Mouse (Mus musculus): ENCODE data around the gene Tyw1.

Tyw1 gene

DNA sequence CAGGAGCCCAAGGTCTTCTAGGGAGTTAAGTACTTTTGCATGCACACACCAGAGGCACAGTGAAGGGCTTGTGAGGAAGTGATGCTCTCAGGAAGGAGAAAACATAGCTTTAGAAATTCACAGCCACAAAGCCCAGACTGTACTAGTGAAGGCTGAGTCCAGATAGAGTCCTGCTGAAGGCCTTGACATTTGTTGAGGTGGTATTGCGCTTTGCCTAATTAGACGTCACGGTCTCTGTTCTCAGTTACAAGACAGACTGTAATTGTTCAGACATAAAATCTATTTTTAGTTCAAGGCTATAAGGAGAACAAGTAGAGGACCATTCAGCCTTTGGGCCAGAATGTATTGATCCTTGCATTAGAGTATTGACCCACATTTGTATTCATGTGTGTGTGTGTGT lies 58.1 kb downstream of the Tyw1 start:
- no peak for DNase-seq (ENCODE audit: extremely low read depth, low read depth, low spot score)

- DNase-seq (ENCODE audit: extremely low read depth, low read depth, low spot score) = no peak
Measured at GRCm38 (mm10) chr5:130314926-130315325, 59.5 kb downstream of the Tyw1 start.

DNA sequence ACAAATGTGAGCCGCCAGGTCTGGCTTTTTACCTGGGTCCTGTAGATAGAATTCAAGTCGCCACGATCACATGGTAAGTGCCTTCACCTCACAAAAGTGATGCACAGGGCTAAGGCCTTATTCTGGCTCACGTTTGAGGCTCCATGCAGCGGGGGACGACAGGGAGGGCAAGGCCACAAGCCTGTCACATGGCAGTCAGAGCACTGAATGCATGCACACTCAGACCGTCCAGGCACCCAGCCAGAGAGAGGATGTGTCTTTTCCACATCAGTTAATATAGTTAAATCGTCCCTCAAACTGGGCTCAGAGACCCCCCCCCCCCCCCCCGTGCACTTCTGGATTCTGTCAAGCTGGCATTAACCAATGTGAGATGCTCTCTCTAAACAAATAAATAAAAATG lies 60.9 kb downstream of the Tyw1 start:
- DNase-seq (ENCODE audit: extremely low read depth, low read depth, low spot score) = no peak

DNA sequence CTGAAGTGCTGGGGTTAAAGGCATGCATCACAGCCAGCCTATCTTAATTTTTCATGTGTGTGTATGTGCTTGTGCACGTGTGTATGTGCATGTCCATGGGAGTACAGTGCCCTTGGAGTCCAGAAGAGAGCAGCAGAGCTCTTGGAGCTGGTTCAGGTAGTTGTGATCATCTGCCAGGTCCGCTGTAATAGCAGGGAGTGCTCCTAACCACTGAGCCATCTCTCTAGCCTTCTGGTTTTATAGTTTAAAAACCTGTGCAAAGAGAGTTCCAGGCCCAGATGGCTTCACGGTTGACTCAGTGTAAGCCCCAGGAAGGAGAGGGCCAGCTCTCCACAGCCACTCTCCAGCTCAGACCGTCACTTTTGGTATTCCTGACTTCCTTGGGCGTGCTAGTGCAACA lies 64.4 kb downstream of the Tyw1 start:
- DNase-seq (ENCODE audit: extremely low read depth, low read depth, low spot score) = no peak

DNA sequence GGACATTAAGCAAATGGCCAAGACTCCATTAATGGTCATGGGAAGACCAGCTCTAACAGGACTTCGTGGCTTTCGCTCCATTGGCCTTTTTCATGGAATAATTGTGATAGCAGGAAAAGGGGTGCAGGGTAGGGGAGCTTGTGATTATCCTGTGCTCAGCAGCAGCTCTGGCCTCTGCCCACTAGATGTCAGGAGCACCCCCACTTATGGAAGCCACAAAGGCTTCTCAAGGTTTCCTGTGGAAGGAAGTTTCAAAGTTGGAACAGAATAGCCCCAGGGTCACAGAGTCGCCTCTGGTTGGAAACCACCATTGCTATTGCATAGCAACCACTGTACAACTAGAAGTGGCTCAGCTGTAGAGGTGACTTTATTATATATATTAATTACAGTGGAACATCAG lies 65.1 kb downstream of the Tyw1 start:
- DNase-seq (ENCODE audit: extremely low read depth, low read depth, low spot score) = no peak

GRCm38 (mm10) chr5:130325486-130325885 lies 70.1 kb downstream of the Tyw1 start:
- DNase-seq (ENCODE audit: extremely low read depth, low read depth, low spot score) = no peak

DNA sequence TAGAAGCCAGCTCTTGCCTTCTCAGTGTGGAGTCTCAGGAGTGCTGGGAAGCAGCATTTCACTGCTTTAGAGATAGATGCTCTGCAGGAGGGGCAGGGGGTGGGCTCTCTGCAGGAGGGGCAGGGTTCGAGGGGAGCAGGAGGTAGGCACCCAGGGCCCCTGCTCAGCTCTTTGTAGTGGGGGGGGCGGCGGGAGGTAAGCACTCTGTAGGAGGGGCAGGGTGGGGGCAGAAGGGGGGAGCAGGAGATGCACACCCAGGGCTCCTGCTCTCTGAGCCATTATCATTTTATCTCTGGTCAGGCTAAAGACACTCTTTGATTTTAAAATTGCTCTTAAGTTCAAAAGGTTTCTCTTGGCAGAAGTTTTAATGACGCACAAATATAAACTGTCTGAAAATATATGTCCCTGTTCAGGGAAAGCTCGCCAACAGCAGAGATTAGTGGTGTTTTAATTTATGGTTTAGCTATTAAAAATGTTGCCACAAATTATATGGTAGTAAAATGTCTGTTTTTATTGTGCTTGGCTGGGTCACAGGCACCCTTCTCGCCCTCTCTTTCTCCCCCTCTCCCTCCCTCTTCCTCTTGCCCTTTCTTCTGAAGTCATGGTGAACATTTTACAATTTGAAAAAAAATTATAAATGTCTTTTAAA lies 72.3 kb downstream of the Tyw1 start:
- DNase-seq (ENCODE audit: extremely low read depth, low read depth, low spot score) = no peak

DNA sequence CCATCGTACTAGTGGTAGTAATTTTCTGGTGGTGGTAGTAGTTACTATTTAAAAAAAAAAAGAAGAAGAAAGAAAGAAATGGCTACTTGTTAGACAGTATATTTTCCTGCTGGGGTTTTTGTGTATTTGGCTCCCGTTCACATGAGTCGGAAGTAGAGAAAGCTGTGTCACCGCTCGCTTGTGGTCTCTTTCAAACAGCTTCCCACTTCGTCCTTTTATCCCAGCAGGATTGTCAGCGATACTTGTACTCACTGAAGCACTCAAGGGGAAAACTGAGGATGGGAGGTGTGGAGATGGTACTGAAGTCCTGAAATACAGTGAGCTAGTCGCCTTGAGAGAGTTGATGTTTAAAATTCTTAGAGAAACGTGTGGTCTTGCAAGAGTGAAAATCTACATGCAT lies 72.9 kb downstream of the Tyw1 start:
- DNase-seq (ENCODE audit: extremely low read depth, low read depth, low spot score) = no peak

GRCm38 (mm10) chr5:130329889-130330288 lies 74.5 kb downstream of the Tyw1 start:
- no peak for DNase-seq (ENCODE audit: extremely low read depth, low read depth, low spot score)

DNA sequence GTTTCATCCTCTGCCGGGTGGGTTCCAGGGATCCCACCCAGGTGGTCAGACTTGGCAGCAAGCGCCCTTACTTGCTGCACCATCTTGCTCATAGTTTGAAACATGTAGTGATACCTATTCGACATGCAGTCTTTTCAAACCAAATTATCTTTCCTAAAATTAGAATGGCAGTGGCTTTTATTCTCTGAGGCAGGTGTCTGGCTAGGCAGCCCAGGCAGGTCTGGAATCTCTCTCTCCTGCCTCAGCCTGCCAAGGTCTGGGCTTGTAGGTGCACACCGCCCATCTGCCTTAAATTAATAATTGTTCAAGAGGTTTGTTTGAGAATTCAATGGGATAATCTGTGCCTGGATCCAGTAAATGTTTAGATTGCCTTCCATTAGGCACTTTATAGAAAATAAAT lies 75.4 kb downstream of the Tyw1 start:
- no peak for DNase-seq (ENCODE audit: extremely low read depth, low read depth, low spot score)

DNA sequence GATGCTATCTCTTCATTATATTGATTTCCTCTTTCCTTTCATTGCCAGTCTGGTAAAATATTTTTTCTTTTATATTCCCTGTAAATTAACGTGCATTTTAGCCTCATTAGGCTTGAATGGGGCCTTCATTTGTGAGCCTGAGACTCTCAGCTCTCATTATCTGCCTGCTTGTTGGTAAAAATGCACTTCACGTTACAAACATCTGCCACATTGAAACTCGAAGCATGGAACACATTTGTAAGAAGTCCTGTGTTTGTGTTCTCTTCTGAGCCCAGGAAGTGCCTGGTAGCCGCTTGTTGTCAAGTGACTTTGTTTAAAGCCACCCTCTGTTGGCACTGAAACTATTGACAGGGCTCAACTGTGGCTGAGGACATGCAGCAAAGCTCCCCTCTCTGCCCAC lies 75.8 kb downstream of the Tyw1 start:
- DNase-seq (ENCODE audit: extremely low read depth, low read depth, low spot score) = no peak

DNA sequence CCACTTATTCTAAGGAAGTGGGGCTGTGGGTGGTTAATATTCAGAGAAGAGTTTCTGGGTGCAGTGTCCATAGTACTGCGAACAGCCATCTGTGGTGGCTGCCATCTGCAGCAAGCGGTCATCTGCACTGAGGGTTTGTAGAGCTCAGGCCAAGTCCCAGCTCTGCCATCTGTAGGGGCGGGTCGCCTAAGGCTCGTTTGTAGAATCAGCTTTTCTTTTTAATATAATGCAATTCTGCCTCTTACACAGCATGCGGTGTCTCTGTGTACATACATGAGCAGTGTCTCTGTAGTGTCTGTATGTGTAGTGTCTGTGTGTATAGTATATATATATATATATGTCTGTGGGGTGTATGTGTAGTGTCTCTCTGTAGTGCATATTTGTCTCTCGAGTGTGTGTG lies 78.1 kb downstream of the Tyw1 start:
- DNase-seq (ENCODE audit: extremely low read depth, low read depth, low spot score) = no peak

DNA sequence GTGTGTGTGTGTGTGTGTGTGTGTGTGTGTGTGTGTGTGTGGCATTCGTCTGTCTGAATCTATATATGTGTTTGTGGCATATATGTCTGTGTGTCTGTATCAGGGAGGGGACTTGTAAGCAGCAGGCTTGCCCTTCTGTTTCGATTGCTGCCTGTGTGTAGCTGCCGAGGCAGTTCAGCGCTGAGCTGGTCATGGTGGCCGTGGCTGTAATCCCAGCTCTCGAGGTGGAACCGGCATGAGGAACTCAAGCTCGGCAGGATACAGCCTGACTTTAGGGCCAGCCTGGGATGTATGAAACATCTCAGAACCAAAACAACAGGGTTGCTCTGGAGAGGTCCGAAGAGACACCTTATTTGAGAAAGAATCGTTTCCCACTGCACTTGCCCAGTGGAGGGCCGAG lies 78.6 kb downstream of the Tyw1 start:
- DNase-seq (ENCODE audit: extremely low read depth, low read depth, low spot score) = no peak

DNA sequence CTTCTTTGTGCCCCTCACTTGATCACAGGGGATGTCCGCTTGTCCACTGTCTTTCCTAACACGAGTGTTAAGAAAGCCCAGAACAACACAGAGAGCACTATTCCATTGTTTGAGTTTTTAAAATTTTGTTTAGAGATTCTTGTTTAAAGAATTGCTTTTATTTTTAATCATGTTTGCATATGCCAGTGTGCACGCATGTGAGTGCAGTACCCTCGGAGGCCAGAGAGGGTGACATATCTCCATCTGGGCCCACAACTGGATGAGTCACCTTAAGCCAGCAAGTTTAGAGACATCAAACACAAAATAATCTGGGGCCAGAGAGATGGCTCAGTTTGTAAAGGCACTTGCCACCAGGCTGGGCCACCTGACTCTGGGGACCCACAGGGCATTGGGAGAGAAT lies 80.0 kb downstream of the Tyw1 start:
- DNase-seq (ENCODE audit: extremely low read depth, low read depth, low spot score) = no peak

GRCm38 (mm10) chr5:130340656-130341055 lies 85.2 kb downstream of the Tyw1 start:
- DNase-seq (ENCODE audit: extremely low read depth, low read depth, low spot score) = no peak

DNA sequence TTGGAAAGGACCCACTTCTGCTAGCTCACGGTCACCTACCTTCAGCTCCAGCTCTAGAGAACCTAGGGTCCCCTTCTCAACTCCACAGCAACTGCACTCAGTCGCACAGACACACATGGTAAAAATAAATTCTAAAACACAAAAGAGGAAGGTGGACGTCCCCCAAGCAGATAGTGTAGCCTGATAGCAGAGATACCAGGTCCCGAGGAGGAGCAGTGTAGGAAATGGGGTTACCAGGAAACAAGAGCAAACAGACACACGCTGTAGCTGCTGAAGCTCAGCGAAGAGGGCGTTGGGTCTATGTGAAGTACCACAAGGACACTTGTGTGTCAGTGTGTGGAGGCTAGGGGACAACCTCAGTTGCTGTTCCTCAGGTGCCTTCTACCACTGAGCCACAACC lies 89.6 kb downstream of the Tyw1 start:
- no peak for DNase-seq (ENCODE audit: extremely low read depth, low read depth, low spot score)

DNA sequence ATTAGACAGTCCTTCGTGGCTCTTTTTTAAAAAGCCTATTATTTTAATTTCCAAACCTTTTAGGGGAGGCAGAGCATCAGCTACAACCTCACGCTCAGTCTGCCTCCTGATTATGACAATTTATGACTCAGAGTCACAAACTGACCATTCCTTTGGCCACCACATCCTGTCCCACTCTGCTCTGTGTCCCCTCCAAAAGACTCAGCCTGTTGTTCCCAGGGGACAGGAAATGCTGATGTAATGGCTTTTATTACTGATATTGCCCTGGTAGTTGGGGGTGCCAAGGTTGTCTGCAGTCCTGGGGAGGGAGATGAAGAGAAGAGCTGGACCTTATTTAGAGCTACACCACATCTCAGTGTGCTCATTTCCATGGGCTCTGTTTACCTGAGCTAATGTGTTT lies 90.5 kb downstream of the Tyw1 start:
- no peak for DNase-seq (ENCODE audit: extremely low read depth, low read depth, low spot score)

GRCm38 (mm10) chr5:130355223-130355622 lies 99.8 kb downstream of the Tyw1 start:
- no peak for DNase-seq (ENCODE audit: extremely low read depth, low read depth, low spot score)

- no peak for DNase-seq (ENCODE audit: extremely low read depth, low read depth, low spot score)
Measured at GRCm38 (mm10) chr5:130363111-130363510, 107.7 kb downstream of the Tyw1 start.

GRCm38 (mm10) chr5:130363773-130364172 lies 108.4 kb downstream of the Tyw1 start:
- no peak for DNase-seq (ENCODE audit: extremely low read depth, low read depth, low spot score)

GRCm38 (mm10) chr5:130368236-130368635 lies 112.8 kb downstream of the Tyw1 start:
- no peak for DNase-seq (ENCODE audit: extremely low read depth, low read depth, low spot score)

DNA sequence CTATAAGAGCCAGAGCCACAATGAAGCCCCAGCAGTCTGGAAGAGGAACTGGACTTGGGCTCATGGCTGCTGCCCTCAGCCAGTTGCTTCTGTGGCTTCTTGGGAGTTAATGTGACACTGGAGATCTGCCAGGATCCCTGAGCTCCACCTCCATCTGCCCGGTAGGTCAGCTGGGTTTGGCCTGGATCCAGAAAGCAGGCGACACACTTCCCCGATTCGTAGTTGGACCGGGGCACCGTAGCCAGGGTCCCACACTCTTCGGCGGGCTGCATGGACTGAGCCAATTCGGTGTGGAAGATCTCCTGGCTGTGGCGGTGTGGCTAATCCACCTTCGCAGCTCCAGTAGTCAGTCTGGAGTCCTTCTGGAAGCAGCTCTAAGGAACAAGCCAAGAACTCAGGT lies 113.8 kb downstream of the Tyw1 start, which contains the start of gene Caln1:
Gene Caln1 (plus strand): TSS at position 219 of the 400 bp plus-strand sequence.
- DNase-seq (ENCODE audit: extremely low read depth, low read depth, low spot score) = no peak

GRCm38 (mm10) chr5:130375411-130375810 lies 120.0 kb downstream of the Tyw1 start:
- no peak for DNase-seq (ENCODE audit: extremely low read depth, low read depth, low spot score)
